Mouse (Mus musculus) intestine, postnatal 0 days (tissue): ENCODE results near the gene Nrg3. TPM values are rescaled to one million over a fixed set of nuclear protein-coding genes. Genes with fewer than 3 reads are reported as not detected.

Experiments used
- ATAC-seq: fragments of 200-750 bp; cut with Nextera tagmentation; 2 replicates; pipeline ENCODE4 v1.8.0; 2017; ENCODE audit warnings: mild to moderate bottlenecking, moderate TSS enrichment, moderate library complexity
- H3K27ac ChIP-seq: fragments of 300-500 bp; sonication (generic); 2 replicates; pipeline ENCODE4 v1.5.1; 2014; ENCODE audit warnings: mild to moderate bottlenecking, low read depth, low read length, moderate library complexity
- H3K27me3 ChIP-seq: fragments of 300-500 bp; sonication (generic); replicated peaks from 2 replicates; pipeline ENCODE4 v1.6.1; 2014; ENCODE audit warnings: low read length, mixed read lengths; ENCODE audit not compliant: control insufficient read depth, insufficient read depth
- H3K36me3 ChIP-seq: fragments of 300-500 bp; sonication (generic); 2 replicates; pipeline ENCODE4 v1.6.1; 2014; ENCODE audit warnings: mild to moderate bottlenecking, moderate library complexity; ENCODE audit not compliant: control insufficient read depth, insufficient read depth
- H3K4me1 ChIP-seq: fragments of 300-500 bp; sonication (generic); replicated peaks from 2 replicates; pipeline ENCODE4 v1.6.1; 2014; ENCODE audit warnings: antibody characterized with exemption, low read length, mixed read lengths; ENCODE audit not compliant: control insufficient read depth, insufficient read depth
- H3K4me2 ChIP-seq: fragments of 300-500 bp; sonication (generic); replicated peaks from 2 replicates; pipeline ENCODE4 v1.6.1; 2014; ENCODE audit warnings: low read depth, mild to moderate bottlenecking, moderate library complexity
- H3K4me3 ChIP-seq: fragments of 300-500 bp; sonication (generic); 2 replicates; pipeline ENCODE4 v1.5.1; 2014; ENCODE audit warnings: low read depth, low read length
- H3K9ac ChIP-seq: fragments of 300-500 bp; sonication (generic); 2 replicates; pipeline ENCODE4 v1.6.1; 2014; ENCODE audit warnings: mild to moderate bottlenecking, low read depth, low read length
- H3K9me3 ChIP-seq: fragments of 300-500 bp; sonication (generic); 2 replicates; pipeline ENCODE4 v1.6.1; 2016; ENCODE audit warnings: mixed run types; ENCODE audit not compliant: control insufficient read depth
- CTCF ChIP-seq: sonication (generic); IDR thresholded peaks from 2 replicates; pipeline ENCODE4 v1.5.1; 2016; ENCODE audit warnings: low read depth, mild to moderate bottlenecking, control low read depth, antibody characterized with exemption, moderate library complexity
- WGBS: fragments of 180-500 bp; shearing (Covaris S2); extraction: QIAGEN DNeasy Blood & Tissue Kit; methylation state at CpG from one replicate; pipeline ENCODE4 v1.1.7; 2014; 5-methylcytosine and 5-hydroxymethylcytosine counted together
- polyA plus RNA-seq: library from polyadenylated mRNA; unstranded; fragments of >200 nt; fragmentation: Nextera tagmentation; extraction: Ambion mirVana; gene quantifications from 2 replicates; pipeline ENCODE4 v1.2.1, GENCODE M21; 2015

The Nrg3 gene
- polyA plus RNA-seq, 1 experiment from 2014 or later = 0.09 TPM

- no peak for TF ChIP-seq CTCF
- ATAC-seq = no peak
- 85% methylated on average over 5 of the region's 5 CpGs for WGBS
Measured at GRCm38 (mm10) chr14:39428503-39428902, 44.4 kb downstream of the Nrg3 start.

GRCm38 (mm10) chr14:39421874-39422273, 51.0 kb downstream of the Nrg3 start:
- no peak for ATAC-seq
- Histone ChIP-seq H3K36me3 (no peaks in the 10 kb centered on the region), H3K27ac (no peak overlapping the region), H3K9me3 (no peaks in the 10 kb centered on the region), H3K4me2 (no peak overlapping the region), H3K4me3 (no peak overlapping the region), H3K27me3 (no peaks in the 10 kb centered on the region), H3K4me1 (no peaks in the 10 kb centered on the region), H3K9ac (no peak overlapping the region)
- WGBS = 84% methylated on average over 1 of the region's 1 CpGs
- TF ChIP-seq CTCF = no peak

More at GRCm38 (mm10) chr14:39428503-39428902, 44.4 kb downstream of the Nrg3 start:
- Histone ChIP-seq H3K4me1 (no peaks in the 10 kb centered on the region), H3K27ac (no peak overlapping the region), H3K9ac (no peak overlapping the region), H3K9me3 (no peaks in the 10 kb centered on the region), H3K4me3 (no peak overlapping the region), H3K27me3 (no peaks in the 10 kb centered on the region), H3K4me2 (no peak overlapping the region), H3K36me3 (no peaks in the 10 kb centered on the region)

- whole genome bisulfite sequencing = 71% methylated on average over 9 of the region's 9 CpGs
- no peaks in the 10 kb centered on the region for H3K27me3 ChIP-seq
- no peak for ATAC-seq
- no peak overlapping the region for H3K4me2 ChIP-seq
- H3K9ac ChIP-seq = no peak overlapping the region
- no peaks in the 10 kb centered on the region for H3K36me3 ChIP-seq
- no peak overlapping the region for H3K27ac ChIP-seq
- H3K4me3 ChIP-seq = no peak overlapping the region
- no peak for TF ChIP-seq CTCF
- no peaks in the 10 kb centered on the region for H3K4me1 ChIP-seq
- no peaks in the 10 kb centered on the region for H3K9me3 ChIP-seq
Measured at GRCm38 (mm10) chr14:39413270-39413669, 59.6 kb downstream of the Nrg3 start.

GRCm38 (mm10) chr14:39386845-39387244, 86.0 kb downstream of the Nrg3 start:
- no peaks in the 10 kb centered on the region for H3K36me3 ChIP-seq
- no peak for ATAC-seq
- no peak for TF ChIP-seq CTCF
- no peaks in the 10 kb centered on the region for H3K9me3 ChIP-seq
- H3K4me2 ChIP-seq = no peak overlapping the region
- H3K27me3 ChIP-seq = no peaks in the 10 kb centered on the region
- no peak overlapping the region for H3K27ac ChIP-seq
- no peak overlapping the region for H3K9ac ChIP-seq
- no peak overlapping the region for H3K4me3 ChIP-seq
- no peaks in the 10 kb centered on the region for H3K4me1 ChIP-seq

GRCm38 (mm10) chr14:39381321-39381720, 91.6 kb downstream of the Nrg3 start:
- Histone ChIP-seq H3K4me2 (no peak overlapping the region), H3K4me3 (no peak overlapping the region), H3K27ac (no peak overlapping the region), H3K27me3 (no peaks in the 10 kb centered on the region), H3K36me3 (no peaks in the 10 kb centered on the region), H3K9ac (no peak overlapping the region), H3K9me3 (no peaks in the 10 kb centered on the region), H3K4me1 (no peaks in the 10 kb centered on the region)
- no peak for ATAC-seq
- TF ChIP-seq CTCF = no peak

- Histone ChIP-seq H3K9me3 (no peaks in the 10 kb centered on the region), H3K4me3 (no peak overlapping the region), H3K4me1 (no peaks in the 10 kb centered on the region), H3K27ac (no peak overlapping the region), H3K4me2 (no peak overlapping the region), H3K27me3 (no peaks in the 10 kb centered on the region), H3K9ac (no peak overlapping the region), H3K36me3 (no peaks in the 10 kb centered on the region)
- TF ChIP-seq CTCF = no peak
- 68% methylated on average over 1 of the region's 1 CpGs for WGBS
- ATAC-seq = no peak
Measured at GRCm38 (mm10) chr14:39373220-39373619, 99.7 kb downstream of the Nrg3 start.

GRCm38 (mm10) chr14:39356251-39356650, 116.6 kb downstream of the Nrg3 start:
- no peak for ATAC-seq
- H3K27ac ChIP-seq = no peak overlapping the region
- no peak overlapping the region for H3K4me2 ChIP-seq
- H3K9ac ChIP-seq = no peak overlapping the region
- 88% methylated on average over 2 of the region's 2 CpGs for WGBS
- no peak for TF ChIP-seq CTCF
- no peaks in the 10 kb centered on the region for H3K27me3 ChIP-seq
- no peaks in the 10 kb centered on the region for H3K9me3 ChIP-seq
- no peaks in the 10 kb centered on the region for H3K4me1 ChIP-seq
- H3K4me3 ChIP-seq = no peak overlapping the region
- H3K36me3 ChIP-seq = no peaks in the 10 kb centered on the region
